Mouse (Mus musculus): ENCODE results near the gene Cd4.

DNA sequence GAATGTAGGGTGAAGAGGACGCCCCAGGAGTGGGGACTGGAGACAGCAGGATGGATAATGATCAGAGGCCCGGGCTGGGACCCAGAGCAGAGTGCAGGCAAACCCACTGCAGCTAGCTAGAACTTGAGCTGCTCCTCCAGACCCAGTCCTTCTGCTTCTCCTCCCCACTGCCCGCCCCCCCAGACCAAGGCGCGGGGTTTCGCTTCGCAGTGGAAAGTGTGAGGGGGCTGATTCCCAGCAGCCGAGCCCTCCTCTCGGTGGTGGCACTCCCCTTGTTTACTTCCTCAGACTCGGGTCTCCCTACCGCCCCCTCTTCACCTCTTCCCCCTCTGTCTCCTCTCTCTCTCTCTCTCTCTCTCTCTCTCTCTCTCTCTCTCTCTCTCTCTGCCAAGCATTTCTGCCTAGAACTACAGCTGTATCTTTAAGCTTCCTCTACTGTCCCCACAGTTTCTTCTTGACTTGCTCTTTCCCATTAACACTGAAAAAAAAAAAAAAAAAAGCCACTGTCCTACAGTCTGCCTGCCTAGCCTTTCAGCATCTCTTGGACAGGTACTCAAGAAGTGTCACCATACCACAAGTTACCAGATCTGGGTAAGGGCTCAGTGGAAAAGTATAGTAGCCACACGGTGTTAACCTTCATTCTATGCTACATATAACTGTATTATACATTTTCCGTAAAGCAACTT, 23.7 kb upstream of the Cd4 start, which contains the start of gene Lag3:
- no peak for TF ChIP-seq POLR2A (IDR thresholded peaks at IDR 0.05; ENCODE audit: borderline replicate concordance, control insufficient read depth, low read depth, low read length)
- TF ChIP-seq CTCF (IDR thresholded peaks at IDR 0.05; ENCODE audit: control insufficient read depth, insufficient read depth, low read length), result no peak
